Mouse (Mus musculus) gastrocnemius, adult 18-20 months (tissue): Measurements from ENCODE around the gene Isg20. TPM values are rescaled to one million over a fixed set of nuclear protein-coding genes. Genes with fewer than 3 reads are reported as not detected.

ENCODE experiments used
- DNase-seq: peaks from one replicate; pipeline ENCODE4 v3.0.0; 2021; ENCODE audit warnings: low spot score
- long read RNA-seq, 2 experiments: library from polyadenylated mRNA; stranded (forward); transcript quantifications; one replicate each; pipeline ENCODE4 v2.0.0; 2021
- total RNA-seq, 2 experiments: library from RNA; stranded (reverse); gene quantifications; 2 replicates each; pipeline ENCODE4 v1.2.3; 2021

Gene Isg20
- 1 to 10 TPM; 1.3 to 1.9 TPM for total RNA-seq
- long read RNA-seq, experiment 1, result 0 reads
- long read RNA-seq, experiment 2, partial matches to known transcripts, result 0 of 1 reads
- long read RNA-seq, experiment 2, other reads (novel, unspliced or antisense), result 1 of 1 reads

DNA sequence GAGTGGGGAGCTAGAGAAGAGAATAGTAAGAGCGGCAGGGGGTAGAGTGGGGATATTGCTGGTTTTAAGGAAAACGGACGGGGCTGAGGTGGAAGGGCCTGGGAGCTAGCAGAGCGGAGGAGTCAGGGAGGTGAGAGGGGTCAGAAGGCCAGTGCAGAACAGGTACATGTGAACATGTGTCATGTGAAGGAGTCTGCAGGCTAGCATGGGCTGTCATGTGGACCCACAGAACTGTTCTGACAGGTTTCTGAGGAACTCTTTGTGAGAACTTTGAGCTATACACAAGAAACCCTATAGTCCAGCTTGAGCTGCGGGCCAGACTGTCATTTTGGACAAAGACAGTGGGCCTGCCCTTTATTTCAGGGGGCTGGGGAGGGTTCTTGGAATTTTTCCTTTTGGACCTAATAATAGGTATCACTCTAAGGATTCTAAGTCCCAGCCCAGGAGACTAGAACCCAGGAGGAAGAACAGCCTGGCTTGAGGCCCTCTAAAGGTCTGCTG, at the start of gene Isg20:
TSS of gene Isg20 (plus strand) at position 451 of the 501 bp plus-strand sequence.
- DNase-seq, result no peak

DNA sequence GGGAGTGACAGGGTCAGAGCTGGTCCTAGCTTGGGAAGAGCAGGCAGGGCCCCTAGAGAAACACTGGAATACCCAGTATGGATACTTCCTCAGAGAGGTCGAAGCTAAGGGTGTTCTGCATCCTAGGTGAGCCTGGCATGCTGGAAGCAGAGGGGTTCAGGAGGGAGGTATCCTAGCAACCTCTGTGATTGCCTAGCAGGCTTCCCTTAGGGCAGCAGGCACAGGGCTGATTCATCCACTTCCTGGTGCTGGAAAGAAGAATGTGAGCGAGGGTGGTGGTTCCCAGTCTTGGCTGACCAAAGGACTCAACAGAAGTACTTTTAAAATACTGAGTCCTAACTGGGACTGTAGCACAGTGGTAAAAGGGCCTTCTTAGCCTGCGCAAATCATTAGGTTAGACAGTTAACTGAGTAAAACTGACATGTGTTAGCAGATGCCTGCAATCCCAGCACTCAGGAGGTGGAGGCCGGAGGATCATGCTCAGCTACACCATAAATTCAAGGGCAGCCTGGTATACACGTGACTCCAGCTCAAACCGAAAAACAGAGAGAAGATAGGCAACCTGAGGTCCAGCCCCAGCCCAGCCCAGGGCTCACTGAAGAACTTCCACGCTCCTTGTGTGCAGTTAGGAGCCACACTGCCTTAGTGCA, 49.3 kb upstream of the Isg20 start:
- DNase-seq, result no peak

DNA sequence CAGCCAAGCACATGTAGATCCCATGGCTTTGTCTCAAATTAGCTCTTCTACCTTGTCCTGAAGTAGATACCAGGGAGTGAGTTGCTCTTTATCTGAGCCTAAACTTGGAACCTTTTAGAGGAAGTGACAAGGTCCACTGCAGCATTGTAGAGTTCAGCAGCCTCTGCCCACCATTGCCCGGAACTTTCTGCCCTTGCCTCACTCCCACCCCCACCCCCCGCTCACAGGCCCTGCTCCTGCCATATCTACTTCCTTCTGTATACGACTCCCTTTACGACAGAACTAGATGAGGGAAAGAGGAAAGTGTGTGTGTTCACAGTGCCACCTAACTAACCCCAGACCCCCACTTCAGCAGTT, 48.8 kb upstream of the Isg20 start:
- no peak for DNase-seq

DNA sequence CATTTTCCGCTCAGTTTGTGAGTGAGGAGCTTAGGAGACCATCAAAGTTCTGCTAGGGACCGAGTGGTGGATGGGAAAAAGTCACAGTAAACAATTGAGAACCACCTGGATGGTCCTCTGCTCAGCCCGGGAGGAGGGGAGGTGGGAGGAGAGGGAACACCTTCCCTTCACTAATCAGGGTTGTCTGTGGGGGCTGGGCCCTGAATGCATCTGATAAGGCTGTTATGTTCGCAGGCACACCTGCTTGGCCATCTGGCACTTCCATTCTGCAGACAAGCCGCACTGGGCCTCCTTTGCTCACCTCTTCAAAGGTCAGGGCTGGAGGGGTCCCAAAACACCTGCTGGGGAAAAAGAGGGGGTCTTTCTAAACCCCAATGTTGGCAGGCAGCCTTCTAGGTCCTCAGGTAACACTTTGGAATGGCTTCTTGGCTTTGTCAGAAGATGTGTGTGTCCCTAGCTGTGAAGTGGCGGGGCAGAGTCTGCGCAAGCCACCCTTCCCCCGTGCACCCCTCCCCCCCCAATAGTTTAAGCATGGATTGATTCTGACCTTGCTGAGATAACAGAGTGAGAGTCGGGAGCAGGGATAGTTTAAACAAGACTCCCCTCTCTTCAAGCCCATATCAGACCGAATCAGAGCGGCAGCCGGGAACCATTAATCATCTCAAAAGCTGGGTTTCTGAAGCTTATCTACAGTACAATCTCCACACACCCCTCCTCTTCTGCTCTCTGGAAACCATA, 47.8 kb upstream of the Isg20 start:
- no peak for DNase-seq

DNA sequence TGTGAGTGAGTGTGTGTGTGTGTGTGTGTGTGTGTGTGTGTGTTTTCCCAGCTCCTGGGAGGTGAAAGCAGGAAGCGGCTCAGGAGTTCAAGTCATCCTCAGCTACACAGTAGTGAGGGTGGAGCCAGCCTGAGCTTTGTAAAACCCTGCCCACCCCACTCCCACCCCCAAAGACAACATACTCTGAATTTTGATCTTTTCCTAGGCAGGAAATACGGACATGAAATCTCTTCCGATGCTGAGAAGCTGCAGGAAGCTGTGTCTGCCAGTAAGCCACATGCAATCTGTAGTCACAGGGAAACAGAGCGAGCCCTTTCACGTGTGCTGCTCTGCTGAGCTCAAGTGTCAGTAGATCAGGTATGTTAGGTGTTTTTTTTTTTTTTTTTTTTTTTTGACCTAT, 44.5 kb upstream of the Isg20 start:
- no peak for DNase-seq

DNA sequence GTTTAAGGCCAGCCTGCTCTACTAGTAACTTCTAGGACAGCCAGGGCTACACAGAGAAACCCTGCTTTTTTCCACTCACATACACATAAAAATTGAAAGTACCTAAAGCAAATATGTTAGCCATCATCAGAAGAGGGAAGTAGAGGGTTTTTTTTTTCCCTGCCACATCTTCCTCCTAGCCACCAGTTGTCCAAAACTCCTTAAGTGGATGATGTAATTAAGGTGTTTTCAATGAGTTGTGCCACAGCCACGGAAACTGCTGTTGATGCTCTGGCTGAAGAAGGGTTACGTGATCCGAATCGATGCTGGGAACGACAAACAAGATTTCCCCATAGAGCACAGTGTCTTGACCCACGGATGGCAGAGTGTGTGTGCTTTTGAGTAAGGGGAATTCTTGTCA, 40.9 kb upstream of the Isg20 start:
- DNase-seq, result no peak

DNA sequence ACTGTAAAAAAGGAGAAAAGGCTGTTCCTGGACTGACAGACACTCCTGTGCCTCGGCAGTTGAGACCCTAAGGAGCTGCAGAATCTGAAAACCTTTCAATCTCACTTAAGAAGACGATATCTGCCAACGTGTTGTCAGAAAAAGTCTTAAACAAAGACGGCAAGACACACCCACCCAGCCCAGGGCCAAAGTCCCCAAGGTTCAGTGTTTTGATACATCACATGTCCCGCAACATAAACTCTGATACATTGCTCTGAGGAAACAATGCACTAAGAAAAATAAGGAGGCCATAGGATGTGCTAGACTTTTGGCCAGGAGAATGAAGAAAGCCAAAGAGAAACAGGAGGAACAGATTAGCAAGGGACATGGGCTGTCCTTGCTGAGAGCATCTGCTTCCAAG, 40.4 kb upstream of the Isg20 start:
- DNase-seq, result no peak

DNA sequence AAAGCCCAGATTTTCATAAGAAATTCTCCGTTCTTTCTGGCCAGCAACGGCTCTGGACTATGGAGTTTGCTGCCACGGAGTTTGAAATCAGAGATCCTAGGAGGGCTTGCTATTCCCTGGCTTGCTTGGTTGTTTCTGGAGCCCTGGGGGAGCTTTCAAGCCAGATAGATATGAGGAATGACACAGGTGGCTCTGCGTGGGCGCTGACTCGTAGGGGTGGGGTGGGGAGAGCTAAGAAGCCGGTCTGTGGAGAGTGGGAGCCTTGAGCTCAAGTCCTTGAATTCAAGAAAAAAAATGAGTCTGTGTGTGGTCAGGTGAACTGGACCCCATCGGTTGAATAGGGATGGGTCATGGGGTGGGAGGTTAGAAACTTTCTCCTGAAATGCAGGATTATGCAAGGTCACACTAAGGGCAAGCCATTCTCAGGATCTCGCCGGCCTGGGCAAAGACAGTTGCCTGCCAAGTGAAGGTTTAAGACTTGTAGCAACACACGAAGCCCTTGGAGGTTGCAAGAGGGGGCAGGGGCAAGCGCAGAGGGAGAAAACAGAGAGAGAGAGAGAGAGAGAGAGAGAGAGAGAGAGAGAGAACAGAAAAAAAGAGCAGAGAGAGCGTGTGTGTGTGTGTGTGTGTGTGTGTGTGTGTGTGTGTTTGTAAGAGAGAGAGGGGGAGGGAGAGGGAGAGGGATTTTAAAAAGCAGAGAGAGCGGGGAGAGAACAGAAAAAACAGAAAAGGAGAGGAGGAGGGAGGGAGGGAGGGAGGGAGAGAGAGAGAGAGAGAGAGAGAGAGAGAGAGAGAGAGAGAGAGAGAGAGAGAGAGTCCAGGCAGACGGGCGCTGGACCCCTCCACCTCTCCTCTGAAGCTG, 31.4 kb upstream of the Isg20 start:
- DNase-seq, result no peak

DNA sequence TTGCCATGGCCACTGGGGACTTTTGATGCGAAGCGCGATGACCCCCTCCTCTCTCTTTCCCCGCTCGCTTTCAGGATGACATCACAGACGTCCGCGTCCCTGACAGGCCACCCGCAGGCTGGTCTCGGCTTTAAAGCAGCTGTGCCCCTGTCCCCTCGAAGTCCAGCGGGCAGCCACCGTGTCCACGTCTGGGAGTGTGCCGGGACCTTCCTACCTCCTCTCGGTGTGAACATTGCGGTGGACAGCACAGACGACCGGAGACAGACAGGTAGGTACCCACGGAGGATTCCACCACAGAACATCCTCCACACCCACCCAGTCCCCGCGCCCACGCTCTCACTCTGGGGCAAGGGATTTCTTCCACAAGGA, 30.8 kb upstream of the Isg20 start:
- no peak for DNase-seq

DNA sequence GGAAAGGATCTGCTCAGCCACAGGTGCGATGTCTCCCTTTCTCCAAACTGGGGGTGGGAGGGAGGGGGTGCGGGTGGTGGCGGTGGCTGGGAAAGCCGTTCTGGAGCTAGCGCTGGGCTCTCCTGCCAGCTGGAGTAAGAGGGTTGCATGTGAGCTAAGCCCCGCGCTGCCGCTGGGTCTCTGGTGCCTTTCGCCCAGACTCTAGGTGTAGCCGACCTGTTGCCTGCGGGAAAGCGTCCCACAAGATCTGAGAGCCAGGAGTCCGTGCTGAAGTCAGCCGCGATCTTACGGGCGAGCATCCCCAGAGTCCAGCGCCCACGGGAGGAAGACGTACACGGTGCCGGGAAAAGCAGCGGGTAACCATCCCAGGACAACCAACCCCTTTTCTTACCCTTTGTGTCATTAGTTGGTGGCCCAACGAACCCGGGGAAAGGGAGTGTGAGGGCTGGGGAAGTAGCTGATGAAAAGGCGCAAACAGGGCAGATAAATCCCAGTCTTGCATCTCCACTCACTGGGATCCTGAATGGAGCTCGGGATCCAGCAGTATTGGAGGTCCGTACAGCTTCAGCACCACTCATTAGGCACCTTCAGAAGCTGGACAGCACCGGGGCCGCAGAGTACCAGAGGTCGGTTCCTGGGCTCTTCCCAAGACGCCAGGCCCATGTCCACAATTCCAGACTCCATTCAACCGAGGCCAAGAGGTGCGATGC, 30.1 kb upstream of the Isg20 start:
- DNase-seq, result no peak

DNA sequence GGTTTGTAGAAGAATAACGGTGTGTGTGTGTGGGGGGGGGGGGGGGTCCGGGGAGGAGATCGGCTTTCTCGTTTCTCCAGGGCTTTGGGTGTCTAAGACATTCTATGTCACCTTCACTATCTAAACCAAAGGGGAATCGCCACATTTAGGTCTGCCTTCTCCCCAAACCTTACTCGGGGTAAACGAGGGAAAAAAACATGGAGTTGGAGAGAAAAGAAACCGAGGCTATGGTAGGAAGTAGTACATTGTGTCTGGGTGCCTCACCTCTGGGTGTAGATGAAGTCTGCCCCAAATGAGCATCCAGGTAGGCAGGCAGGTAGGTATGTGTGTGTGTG, 29.5 kb upstream of the Isg20 start:
- no peak for DNase-seq

DNA sequence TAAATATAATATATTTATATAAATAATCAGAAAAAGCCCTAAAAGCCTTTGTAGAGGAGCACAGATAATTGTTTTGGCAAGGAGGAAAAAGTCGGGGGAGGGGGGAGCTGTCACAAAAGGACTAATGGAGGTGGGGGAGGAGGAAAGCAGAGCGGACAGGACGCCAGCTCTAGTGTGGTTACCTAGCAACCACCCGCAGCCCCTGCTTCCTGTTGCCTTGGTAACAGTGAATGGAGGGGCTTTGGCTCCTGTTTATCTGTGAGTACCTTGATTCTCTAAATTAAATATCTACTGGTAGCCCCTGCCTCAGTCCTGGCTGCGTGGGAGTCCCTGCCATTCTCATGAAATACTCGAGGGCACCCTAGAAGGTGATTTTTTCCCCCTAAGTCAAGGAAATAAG, 29.1 kb upstream of the Isg20 start:
- no peak for DNase-seq

DNA sequence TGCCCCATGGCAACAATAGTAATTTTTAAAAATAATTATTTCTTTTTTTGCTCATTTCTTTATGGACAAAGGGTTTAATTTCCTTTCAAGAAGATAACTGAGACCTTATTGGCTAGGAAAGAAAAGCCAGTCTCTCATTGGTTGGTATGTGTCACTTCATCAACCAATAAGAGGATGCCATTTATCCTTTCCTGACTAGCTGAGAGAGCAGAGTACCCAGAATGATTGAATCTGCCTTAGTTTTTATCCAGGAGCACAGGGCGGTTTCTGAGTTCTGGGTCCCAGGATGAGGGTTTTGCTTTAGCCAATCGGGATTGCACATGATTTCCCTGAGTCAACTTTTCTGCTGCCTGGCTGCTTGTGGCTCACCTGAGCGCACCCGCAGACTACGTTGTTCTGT, 27.8 kb upstream of the Isg20 start:
- no peak for DNase-seq

DNA sequence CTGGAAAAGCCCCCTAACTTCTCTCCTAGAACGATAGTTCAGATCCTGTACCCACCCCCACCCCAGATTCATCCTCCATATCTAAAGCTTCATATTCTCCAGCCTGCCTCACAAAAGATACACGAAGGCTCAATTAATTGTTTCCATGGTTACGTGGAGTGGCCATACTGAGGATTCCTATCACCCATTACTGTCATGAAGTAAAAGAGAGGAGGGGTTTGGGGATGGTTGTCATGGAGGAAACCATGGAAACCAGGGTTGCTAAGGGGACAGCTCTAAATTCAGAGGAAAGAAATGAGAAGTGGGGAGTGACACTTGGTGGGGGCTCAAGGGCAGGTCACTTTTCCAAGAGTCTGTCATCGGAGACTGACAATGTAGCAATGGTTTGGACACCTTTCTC, 26.7 kb upstream of the Isg20 start:
- DNase-seq, result no peak

DNA sequence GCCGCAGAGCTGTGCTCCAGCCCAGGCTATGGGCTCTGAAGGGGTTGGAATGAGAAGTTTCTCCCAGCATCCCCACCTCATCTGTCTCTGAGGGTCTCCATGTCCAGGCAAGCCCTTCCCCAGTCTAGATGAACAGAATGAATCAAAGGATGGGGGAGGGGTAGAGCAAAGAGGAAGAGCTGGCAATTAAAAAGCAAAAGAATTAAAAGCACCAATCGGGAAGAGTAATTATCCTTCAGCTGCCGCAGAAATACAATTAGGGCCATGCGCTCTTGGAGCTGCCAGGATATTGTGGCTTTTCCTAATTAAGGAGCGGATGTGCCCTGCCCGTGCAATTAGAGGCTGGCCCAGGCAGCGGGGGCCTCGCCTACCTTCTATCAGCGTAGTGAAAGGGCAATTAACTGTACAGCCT, 25.8 kb upstream of the Isg20 start:
- no peak for DNase-seq

DNA sequence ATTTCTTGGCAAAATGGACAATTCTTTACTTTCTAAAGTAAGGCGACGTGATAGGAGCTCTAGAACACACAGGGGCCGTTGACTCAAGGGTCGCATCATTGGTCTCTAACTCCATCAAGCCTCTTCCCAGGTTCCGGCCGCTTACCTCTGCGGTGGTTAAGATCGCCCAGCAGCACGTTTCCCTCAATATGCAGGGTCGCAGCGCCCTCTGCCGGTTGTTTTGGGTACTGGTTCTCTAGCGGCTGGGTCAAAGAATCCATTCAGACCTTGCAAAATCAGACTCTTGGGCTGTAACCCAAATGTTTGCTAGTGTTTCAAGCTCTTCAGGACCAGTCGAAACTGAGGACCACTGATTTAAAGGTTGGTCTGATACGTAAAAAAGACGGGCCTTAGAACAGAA, 22.6 kb upstream of the Isg20 start:
- peak; percentile 78 for DNase-seq

DNA sequence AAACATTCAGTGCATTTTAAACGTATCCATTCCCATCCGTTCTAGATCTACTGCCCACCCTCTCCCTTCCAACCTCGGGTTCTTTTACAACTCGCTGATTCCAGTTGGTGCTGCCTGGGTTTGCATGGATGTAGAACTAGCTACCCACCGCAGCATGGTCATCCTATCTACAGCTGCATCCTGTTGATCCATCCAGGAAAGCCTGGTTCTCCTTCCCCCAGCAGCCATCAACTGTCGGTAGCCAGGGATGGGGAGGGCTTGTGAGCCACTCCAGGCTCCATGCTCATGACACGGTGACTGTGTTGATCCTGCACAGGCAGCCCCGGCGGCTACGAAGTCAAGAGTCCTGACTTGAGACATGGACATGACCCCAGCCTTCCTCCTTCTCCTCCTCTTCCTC, 19.3 kb upstream of the Isg20 start:
- no peak for DNase-seq

DNA sequence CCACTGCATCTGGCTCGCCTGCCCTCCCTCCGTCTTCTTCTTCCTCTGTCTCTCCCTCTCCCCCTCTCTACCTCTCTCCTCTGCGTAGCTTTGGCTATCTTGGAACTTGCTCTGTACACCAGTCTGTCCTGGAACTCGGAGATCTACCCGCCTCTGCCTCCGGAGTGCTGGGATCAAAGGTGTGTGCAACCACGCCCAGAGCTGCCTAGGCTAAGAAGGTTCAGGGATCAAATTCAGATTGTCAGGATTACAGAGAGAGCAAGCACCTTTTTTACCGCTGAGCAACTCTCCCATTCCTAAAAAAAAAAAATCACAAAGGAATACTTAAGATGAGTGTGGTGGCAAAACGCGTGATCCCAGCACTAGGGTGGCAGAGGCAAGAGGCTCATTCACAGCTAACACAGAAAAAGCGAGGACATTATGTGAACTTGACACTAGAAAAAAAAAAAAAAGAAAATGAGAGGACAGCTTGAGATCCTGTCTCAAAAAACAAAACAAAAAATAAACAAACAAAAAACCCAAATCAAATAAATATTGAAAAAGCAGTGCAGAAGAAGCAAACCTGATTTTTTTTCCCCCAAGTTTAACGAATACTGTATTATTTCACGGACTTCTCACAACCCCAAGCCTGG, 18.1 kb upstream of the Isg20 start:
- DNase-seq, result no peak

DNA sequence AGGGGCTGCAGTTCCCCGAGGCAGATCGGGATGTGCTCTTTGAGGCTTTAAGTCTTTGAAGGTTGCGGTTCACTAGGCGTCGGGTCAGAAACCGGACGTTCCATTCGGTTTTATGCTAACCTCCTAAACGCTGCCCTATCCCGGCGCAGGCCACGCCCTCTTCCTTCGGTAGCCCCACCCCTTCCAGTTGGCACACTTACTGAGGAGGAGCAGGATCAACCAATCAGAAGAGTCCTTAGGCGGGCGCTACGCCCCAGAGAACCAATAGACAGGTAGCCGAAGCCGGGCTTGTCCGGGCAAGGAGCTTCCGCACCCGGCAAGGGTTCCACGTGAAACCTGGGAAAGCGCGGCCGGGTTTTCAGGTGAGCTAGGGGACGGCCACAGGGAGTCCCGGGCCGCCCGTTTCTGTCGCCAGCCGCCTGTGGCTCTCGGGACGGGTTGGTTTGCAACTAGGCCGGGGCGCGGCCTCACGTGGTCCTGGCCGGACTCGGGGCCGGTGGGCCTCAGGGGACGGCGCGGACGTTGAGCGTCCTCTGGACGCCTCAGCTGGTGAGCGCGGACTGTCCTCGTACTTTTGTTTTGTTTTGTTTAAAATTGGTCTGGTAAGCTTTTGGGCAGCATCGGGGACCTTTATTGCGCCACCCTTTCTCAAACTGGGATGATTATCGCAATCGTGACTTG, 17.4 kb upstream of the Isg20 start, which contains the start of gene Aen:
TSS of gene Aen (plus strand) at position 202 of the 681 bp plus-strand sequence.
- peak; percentile 99 for DNase-seq

DNA sequence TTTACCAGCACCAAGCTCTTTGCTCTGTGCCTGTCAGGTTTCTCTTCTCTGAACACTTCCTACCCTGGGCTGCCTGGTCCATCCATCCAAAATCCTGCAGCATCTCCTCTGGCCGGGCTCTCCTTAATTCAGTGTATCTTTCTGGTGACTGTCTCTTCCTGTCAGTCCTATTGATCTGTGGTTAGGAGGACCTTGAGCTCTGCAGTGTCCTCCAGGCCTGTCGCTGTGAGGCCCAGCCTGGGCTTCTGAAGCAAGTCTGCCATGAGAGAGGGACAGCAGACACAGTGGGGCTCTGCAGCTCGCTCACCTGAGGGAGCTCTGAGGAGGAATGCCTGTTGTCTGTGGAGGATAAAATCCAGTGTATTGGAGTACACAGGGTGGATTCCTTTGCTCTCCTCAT, 15.7 kb upstream of the Isg20 start:
- no peak for DNase-seq
